Mouse (Mus musculus) limb, embryonic 10.5 days (tissue): ENCODE measurements at regions not wholly inside any gene's neighbourhood (a gene's known extent, or its start where the extent isn't known, plus 50 kb on each side); places are given as distances from the start of the nearest gene placed in this dataset.
A peak's percentile ranks its signal among the peaks of the same experiment; 100 is the strongest.

Source experiments
- DNase-seq: peaks from one replicate; pipeline ENCODE4 v3.0.0-alpha.2; 2017; ENCODE audit warnings: low spot score
- H3K27ac ChIP-seq: fragments of 300-500 bp; sonication (generic); 2 replicates; pipeline ENCODE4 v1.5.1; 2016; ENCODE audit warnings: mild to moderate bottlenecking
- H3K27me3 ChIP-seq: fragments of 300-500 bp; sonication (generic); 2 replicates; pipeline ENCODE4 v1.6.1; 2016; ENCODE audit warnings: low read depth, mild to moderate bottlenecking; ENCODE audit not compliant: poor library complexity, severe bottlenecking
- H3K36me3 ChIP-seq: fragments of 300-500 bp; sonication (generic); 2 replicates; pipeline ENCODE4 v1.6.1; 2016; ENCODE audit warnings: mild to moderate bottlenecking, moderate library complexity
- H3K4me1 ChIP-seq: fragments of 300-500 bp; sonication (generic); 2 replicates; pipeline ENCODE4 v1.6.1; 2016
- H3K4me3 ChIP-seq: fragments of 300-500 bp; sonication (generic); 2 replicates; pipeline ENCODE4 v1.5.1; 2016; ENCODE audit warnings: mild to moderate bottlenecking, moderate library complexity
- H3K9me3 ChIP-seq: fragments of 300-500 bp; sonication (generic); replicated peaks from 2 replicates; pipeline ENCODE4 v1.6.1; 2016; ENCODE audit warnings: mild to moderate bottlenecking
- WGBS: fragments of 180-500 bp; shearing (Covaris S2); methylation state at CpG from one replicate; pipeline ENCODE4 v1.1.7; 2016; 5-methylcytosine and 5-hydroxymethylcytosine counted together

DNA sequence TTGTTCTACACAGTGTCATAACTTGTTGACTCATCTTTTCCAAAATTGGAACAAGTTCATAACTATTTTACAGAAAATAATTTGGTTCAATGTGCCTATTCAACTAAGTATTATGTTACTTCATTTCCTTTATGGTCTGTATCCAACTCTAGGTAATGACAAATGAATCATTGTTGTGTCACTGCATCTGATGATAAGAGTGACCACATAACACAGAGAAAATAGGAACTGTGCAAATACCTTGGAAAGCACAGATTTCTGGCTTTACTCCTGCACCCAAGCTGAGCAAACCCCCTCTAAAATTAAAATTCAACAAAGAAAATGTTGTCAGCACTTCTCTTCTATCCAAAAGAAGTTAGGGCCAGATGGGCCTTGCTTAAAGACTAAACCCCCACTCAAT, 540.7 kb upstream of the Rag2 start:
- H3K9me3 ChIP-seq = no peaks in the 10 kb centered on the region
- H3K36me3 ChIP-seq = no peaks in the 10 kb centered on the region
- no peak for DNase-seq

DNA sequence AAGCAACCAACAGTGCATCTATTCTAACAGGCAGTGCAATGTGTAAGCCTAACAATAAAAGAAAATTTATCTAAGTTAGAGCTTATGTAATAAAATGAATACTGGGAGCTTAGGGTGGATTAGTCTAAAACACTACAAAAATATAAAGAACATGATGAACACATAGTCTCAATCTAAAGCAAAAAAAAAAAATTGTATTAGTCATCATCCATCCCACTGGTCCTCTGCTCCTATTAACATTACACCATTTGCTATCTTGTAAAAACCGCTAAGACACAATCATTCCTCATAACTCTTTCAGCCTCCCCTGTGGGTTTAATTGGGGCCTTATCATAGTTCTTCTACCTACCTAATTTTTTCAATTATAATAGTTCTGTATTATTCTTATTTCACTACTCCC, 539.9 kb upstream of the Rag2 start:
- H3K4me3 ChIP-seq = no peak overlapping the region
- H3K9me3 ChIP-seq = no peaks in the 10 kb centered on the region
- no peaks in the 10 kb centered on the region for H3K36me3 ChIP-seq
- no peaks in the 10 kb centered on the region for H3K4me1 ChIP-seq
- no peak overlapping the region for H3K27ac ChIP-seq
- 88% methylated on average over 1 of the region's 1 CpGs for WGBS
- no peak for DNase-seq
- no peaks in the 10 kb centered on the region for H3K27me3 ChIP-seq

More for the DNA sequence above, 540.7 kb upstream of the Rag2 start:
- no peak overlapping the region for H3K4me3 ChIP-seq
- H3K27me3 ChIP-seq = no peaks in the 10 kb centered on the region
- no peaks in the 10 kb centered on the region for H3K4me1 ChIP-seq
- H3K27ac ChIP-seq = no peak overlapping the region

DNA sequence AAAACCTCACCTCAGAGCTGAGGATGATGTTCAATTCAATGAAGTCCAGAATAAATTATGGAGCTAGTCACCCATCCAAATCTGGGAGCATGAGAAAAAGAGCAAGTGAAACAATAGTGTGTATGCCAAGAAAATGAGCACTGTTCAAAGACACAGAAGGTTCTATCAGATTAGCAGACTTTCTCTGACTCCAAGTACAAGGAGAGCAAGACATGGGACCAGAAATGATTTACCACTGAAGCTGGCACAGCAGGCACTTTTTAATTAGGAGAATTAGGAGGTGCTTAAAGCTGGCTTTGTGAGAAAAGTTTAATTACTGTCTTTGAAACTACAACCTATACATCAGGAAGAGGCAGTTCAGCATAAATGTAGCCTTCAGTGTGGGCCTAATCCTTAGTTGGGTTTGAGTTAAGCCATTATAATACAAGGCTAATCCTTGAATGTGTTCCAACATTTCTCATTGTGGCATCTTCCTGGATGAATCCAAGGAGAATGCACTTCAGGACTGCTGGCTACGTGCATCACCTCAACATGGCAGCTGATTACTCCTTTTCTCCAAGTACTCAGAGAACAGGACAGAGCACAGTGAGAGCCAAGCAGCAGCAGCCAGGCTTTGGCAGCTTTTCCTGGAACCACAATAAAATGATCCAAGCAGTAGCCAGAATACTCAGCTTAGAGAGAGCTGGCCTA, 517.2 kb upstream of the Rag2 start:
- no peaks in the 10 kb centered on the region for H3K27me3 ChIP-seq

DNA sequence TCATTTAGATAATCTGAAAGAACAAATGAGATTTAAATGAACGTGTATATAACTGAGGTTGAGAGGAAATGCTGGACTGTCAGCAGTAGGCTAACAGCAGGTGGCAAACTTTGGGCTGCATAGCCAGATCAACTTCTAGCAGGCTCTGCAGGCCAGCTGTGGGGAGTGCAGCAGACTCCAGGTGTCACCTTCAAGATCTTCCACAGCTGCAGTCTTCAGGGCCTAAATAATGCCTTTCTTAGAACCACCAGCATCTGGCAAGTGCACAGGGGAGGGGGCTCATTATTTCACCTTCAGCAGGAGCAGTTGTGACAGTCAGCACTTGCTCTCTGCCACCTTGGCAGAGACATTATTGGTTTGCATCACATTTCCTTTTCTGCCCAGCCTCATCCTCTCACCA, 487.7 kb upstream of the Rag2 start:
- no peak overlapping the region for H3K4me3 ChIP-seq
- no peaks in the 10 kb centered on the region for H3K4me1 ChIP-seq
- DNase-seq = no peak
- H3K36me3 ChIP-seq = no peaks in the 10 kb centered on the region
- H3K27me3 ChIP-seq = no peaks in the 10 kb centered on the region
- no peak overlapping the region for H3K27ac ChIP-seq
- H3K9me3 ChIP-seq = no peaks in the 10 kb centered on the region
- WGBS = 35% methylated on average over 1 of the region's 1 CpGs

More for the DNA sequence above, 517.2 kb upstream of the Rag2 start:
- no peak for DNase-seq
- Histone ChIP-seq H3K27ac (no peak overlapping the region), H3K36me3 (no peaks in the 10 kb centered on the region), H3K9me3 (no peaks in the 10 kb centered on the region), H3K4me3 (no peak overlapping the region), H3K4me1 (no peaks in the 10 kb centered on the region)
- WGBS = 89% methylated on average over 1 of the region's 1 CpGs

DNA sequence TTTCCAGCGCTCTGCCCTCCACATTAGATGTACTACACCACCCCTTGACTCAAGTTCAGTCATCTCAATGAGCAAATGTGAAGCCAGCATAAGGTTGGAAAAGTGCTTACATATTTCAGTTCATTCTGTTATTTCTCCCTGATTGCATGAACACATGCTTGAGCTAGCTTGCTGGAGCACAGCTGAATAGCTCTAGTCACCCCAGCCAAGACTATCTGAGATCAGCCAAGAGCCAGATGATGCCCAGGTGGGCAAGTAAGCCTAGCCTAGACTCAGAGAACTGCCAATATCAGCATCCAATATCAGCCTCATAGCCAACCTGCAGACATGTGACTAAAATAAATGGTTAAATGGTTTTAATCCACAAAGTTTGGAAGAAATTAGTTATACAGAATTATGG, 484.6 kb upstream of the Rag2 start:
- Histone ChIP-seq H3K4me3 (no peak overlapping the region), H3K27ac (no peak overlapping the region), H3K4me1 (no peaks in the 10 kb centered on the region), H3K27me3 (no peaks in the 10 kb centered on the region), H3K36me3 (no peaks in the 10 kb centered on the region), H3K9me3 (no peaks in the 10 kb centered on the region)
- no peak for DNase-seq
- WGBS = 100% methylated on average over 1 of the region's 1 CpGs

DNA sequence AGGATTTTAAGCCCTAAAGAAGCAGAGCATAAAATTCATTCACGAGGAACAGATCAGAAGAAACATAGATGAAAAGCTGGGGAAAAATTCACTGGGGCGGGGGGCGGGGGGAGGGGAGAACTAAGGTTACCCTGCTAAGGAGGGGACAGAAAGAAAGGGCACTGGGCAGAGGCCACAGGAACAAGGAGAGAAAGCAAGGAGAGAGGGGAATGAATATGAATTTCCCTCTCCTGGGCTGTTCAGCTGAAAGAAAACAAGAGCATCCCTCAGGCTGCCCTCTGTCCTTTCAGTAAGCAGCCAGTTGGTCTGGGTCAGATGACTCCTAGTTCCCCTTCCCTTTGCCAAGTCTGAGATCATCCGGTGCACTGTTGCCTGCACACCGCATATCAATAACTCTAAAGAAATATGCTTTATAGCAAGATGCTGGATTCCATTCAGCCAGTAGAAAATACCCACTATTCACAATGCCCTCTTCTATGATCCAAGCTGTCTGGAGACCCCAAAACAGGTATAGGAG, 467.7 kb upstream of the Rag2 start:
- 90% methylated on average over 5 of the region's 5 CpGs for WGBS
- Histone ChIP-seq H3K4me3 (no peak overlapping the region), H3K27me3 (no peaks in the 10 kb centered on the region), H3K9me3 (no peaks in the 10 kb centered on the region), H3K36me3 (no peaks in the 10 kb centered on the region), H3K4me1 (no peaks in the 10 kb centered on the region), H3K27ac (no peak overlapping the region)
- DNase-seq = no peak

DNA sequence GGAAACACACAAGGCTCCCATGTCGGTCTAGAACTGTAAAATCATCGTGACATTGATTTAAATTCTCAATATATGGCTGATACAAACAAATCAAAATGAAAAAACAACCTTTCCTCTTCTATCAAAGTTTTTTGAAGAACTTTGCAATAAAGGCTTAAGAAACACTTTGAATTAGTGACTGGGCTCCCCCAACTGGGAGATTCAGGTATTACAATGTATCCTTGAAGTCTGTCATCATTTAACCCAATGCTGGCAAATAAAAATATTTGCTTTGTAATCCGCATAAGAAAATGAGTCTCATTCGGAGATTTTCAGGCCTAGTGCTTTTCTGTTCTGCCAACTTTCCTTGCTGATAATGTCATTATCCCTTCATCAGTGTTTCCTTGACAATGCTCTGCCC, 465.2 kb upstream of the Rag2 start:
- 39% methylated on average over 4 of the region's 4 CpGs for WGBS
- no peaks in the 10 kb centered on the region for H3K36me3 ChIP-seq
- no peaks in the 10 kb centered on the region for H3K27me3 ChIP-seq
- H3K4me1 ChIP-seq = no peaks in the 10 kb centered on the region
- no peak overlapping the region for H3K27ac ChIP-seq
- H3K9me3 ChIP-seq = no peaks in the 10 kb centered on the region
- no peak for DNase-seq
- H3K4me3 ChIP-seq = no peak overlapping the region

DNA sequence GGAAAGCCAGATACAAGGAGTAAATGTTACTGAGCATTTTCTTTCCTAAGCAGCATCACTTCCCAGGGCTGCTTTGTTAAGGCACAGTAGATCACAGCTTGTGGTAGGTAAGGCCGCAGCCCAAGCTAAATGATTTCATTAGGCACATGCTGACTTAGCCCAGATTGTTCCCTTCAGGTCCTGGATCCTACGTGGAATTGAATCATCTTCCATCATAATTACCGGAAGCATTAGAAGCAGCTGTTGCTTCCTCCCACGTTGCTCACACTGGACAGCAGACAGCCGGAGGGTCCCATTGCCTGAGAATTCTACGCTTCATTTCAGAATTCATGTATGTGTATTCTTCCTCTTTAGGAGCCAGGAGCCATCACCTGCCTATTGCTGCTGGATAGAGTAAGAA, 458.6 kb upstream of the Rag2 start:
- H3K36me3 ChIP-seq = no peaks in the 10 kb centered on the region
- 85% methylated on average over 6 of the region's 6 CpGs for WGBS
- no peaks in the 10 kb centered on the region for H3K4me1 ChIP-seq
- no peak overlapping the region for H3K4me3 ChIP-seq
- H3K27me3 ChIP-seq = no peaks in the 10 kb centered on the region
- no peak overlapping the region for H3K27ac ChIP-seq
- DNase-seq = no peak
- no peaks in the 10 kb centered on the region for H3K9me3 ChIP-seq

DNA sequence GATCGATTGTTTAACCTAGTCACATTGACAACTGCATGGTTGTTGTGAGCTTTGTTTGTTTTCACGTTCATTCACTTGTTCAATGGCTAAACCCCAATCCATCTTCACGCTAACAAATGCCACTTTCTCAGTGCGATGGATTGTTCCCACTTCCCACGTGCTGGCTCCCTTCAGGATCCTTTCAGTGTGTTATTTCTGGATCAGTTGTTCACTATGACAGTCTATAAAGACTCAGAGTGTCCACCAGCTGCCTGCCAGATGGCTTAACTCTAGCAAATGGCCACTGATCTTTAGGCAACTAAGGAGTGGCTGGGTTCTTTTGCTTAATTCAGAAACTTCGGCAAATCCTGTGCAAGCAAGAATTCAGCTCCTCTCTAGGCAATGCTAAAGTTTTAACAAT, 451.7 kb upstream of the Rag2 start:
- H3K9me3 ChIP-seq = no peaks in the 10 kb centered on the region
- H3K4me1 ChIP-seq = no peaks in the 10 kb centered on the region
- WGBS = 47% methylated on average over 6 of the region's 6 CpGs
- H3K4me3 ChIP-seq = no peak overlapping the region
- no peaks in the 10 kb centered on the region for H3K27me3 ChIP-seq
- DNase-seq = peak; percentile 34
- H3K36me3 ChIP-seq = no peaks in the 10 kb centered on the region
- H3K27ac ChIP-seq = no peak overlapping the region

DNA sequence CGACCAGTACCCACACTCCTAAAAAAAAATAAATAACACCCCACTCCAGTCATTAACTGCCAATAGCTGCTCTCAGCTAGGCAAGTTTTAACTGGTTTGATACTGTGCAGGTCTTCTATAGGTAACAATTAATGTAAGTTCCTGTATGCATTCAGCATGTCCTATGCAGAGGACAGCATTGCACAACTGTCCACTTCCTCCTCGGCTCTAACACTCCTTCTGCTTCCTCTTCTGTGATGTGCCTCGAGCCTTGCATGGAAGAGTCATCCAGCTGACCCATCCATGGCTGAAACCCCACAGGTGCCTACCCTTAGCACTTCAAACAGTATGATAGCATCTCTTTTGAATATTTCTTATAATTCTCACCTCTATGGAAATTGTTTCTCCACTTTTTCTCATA, 449.4 kb upstream of the Rag2 start:
- Histone ChIP-seq H3K27ac (no peak overlapping the region), H3K4me3 (no peak overlapping the region), H3K27me3 (no peaks in the 10 kb centered on the region), H3K36me3 (no peaks in the 10 kb centered on the region), H3K4me1 (no peaks in the 10 kb centered on the region), H3K9me3 (no peaks in the 10 kb centered on the region)
- 87% methylated on average over 3 of the region's 3 CpGs for WGBS
- no peak for DNase-seq

DNA sequence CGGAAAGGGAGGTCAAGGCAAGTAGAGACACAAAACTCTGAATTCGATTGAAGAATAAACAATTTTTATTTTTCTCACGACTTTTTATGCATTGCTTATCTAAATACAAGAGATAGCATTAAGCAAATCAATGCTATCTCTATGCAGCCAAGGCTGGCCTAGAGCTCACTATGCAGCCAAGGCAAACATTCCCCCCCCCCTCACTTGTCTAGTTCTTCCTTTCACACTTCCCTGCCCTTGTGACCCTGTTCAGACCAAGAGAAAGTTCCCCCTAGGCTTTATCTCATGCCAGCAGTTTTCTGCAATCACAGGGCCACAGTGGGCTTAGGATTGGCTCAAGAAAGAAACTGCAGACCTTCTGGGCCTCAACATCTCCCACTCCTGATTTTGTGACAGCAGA, 417.9 kb upstream of the Rag2 start:
- Histone ChIP-seq H3K4me1 (no peaks in the 10 kb centered on the region), H3K36me3 (no peaks in the 10 kb centered on the region), H3K9me3 (no peaks in the 10 kb centered on the region), H3K27ac (no peak overlapping the region), H3K27me3 (no peaks in the 10 kb centered on the region), H3K4me3 (no peak overlapping the region)
- WGBS = 91% methylated on average over 3 of the region's 3 CpGs
- no peak for DNase-seq

DNA sequence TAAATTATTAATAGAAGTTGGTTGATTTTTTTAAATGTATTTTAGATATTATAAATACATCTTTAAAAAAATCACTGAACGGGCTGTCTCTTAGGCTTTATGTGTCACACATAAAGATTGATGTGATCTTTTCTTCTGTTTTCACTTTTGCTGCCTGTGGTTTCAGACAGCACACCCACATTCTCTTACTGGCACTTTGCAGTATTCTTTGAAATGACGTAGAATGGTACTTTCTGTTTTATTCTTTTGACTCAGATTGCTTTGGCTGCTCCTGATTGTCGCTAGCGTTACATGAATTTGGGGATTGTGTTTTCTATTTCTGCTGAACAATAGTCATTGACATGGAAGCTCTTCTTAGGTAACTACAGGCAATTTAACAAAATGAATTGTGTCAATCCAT, 415.4 kb upstream of the Rag2 start:
- no peak overlapping the region for H3K4me3 ChIP-seq
- WGBS = 95% methylated on average over 4 of the region's 4 CpGs
- DNase-seq = no peak
- no peaks in the 10 kb centered on the region for H3K9me3 ChIP-seq
- no peaks in the 10 kb centered on the region for H3K36me3 ChIP-seq
- H3K4me1 ChIP-seq = no peaks in the 10 kb centered on the region
- H3K27ac ChIP-seq = no peak overlapping the region
- H3K27me3 ChIP-seq = no peaks in the 10 kb centered on the region

DNA sequence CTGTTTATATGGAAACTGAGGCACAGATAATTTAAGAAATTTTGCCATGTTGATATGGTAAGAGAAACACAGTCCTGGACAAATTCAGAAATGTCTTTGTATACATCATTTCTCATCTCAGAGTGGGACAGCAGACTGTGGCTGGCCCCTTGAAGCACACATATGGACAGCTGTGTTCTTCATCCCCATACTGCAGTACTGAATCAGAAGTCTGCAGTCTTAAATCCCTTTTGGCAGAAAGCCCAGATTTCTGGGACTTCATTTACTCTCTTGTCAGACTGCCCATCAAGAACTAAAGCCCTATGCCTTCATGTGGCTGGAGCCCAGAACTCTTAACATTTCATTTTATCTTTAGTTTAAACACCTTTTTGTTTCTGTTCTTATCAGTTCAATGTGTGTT, 403.8 kb upstream of the Rag2 start:
- DNase-seq = no peak
- no peaks in the 10 kb centered on the region for H3K36me3 ChIP-seq
- no peaks in the 10 kb centered on the region for H3K27me3 ChIP-seq
- H3K4me1 ChIP-seq = no peaks in the 10 kb centered on the region
- no peaks in the 10 kb centered on the region for H3K9me3 ChIP-seq
- H3K27ac ChIP-seq = no peak overlapping the region
- H3K4me3 ChIP-seq = no peak overlapping the region

DNA sequence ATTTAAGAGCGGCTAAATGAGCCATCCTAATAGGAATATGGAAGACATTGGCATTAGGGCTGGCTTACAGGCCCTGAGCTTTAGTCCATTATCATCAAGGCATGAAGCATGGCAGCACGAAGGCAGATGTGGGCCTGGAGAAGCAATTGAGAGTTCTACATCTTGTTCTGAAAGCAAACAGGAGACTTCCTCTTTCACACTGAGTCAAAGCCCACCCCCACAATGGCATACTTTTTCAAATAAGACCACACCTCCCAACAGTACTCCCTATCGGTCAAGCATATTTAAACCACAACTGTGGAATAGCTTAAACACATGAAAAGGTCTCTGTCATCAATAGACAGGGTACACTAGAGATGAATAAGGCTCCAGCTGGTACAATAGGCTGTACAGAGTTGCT, 381.5 kb upstream of the Rag2 start:
- Histone ChIP-seq H3K4me1 (no peaks in the 10 kb centered on the region), H3K27me3 (no peaks in the 10 kb centered on the region), H3K36me3 (no peaks in the 10 kb centered on the region), H3K9me3 (no peaks in the 10 kb centered on the region), H3K27ac (no peak overlapping the region), H3K4me3 (no peak overlapping the region)
- 86% methylated on average over 3 of the region's 3 CpGs for WGBS
- no peak for DNase-seq
